Comparison of ENCODE assay signal across 22 mouse cellular contexts in genomic region chr15:84423781-84424180, GRCm38 (mm10). TPM values are rescaled to one million over a fixed set of nuclear protein-coding genes. Genes with fewer than 3 reads are reported as not detected.
"Had no signal": no experiment of that assay in that cellular context is flagged by ENCODE, and none has a peak within 500 bp of the region (broad histone marks: within the 10 kb centered on the region; RNA-seq: fewer than 3 reads in every experiment).

No protein-coding gene starts in this region.

- H3K4me3 ChIP-seq: kidney, embryonic 15.5 days; left cerebral cortex, adult 2 months; liver, embryonic 13.5 days; midbrain, embryonic 12.5 days; midbrain, embryonic 15.5 days; myocyte; neural tube, embryonic 13.5 days; stomach, embryonic 15.5 days had no signal

- H3K27me3 ChIP-seq: midbrain, embryonic 15.5 days; stomach, embryonic 15.5 days had no signal

- H3K4me1 ChIP-seq: liver, embryonic 13.5 days had no signal

- ATAC-seq: midbrain, embryonic 15.5 days had no signal

- H3K9ac ChIP-seq: kidney, embryonic 15.5 days; liver, embryonic 13.5 days; midbrain, embryonic 12.5 days; midbrain, embryonic 15.5 days; neural tube, embryonic 13.5 days; stomach, embryonic 15.5 days had no signal

- H3K27ac ChIP-seq: kidney, embryonic 15.5 days; left cerebral cortex, adult 2 months; liver, embryonic 13.5 days; midbrain, embryonic 12.5 days; midbrain, embryonic 15.5 days; neural tube, embryonic 13.5 days; stomach, embryonic 15.5 days had no signal

- H3K4me2 ChIP-seq: kidney, embryonic 15.5 days; liver, embryonic 13.5 days; midbrain, embryonic 12.5 days; midbrain, embryonic 15.5 days; neural tube, embryonic 13.5 days; stomach, embryonic 15.5 days had no signal

- H3K9me3 ChIP-seq: kidney, embryonic 15.5 days; liver, embryonic 13.5 days; midbrain, embryonic 12.5 days; midbrain, embryonic 15.5 days; neural tube, embryonic 13.5 days; stomach, embryonic 15.5 days had no signal

- DNase-seq: kidney, postnatal 10 days; kidney, postnatal 36 days; layer of hippocampus, postnatal 36 days; liver, embryonic 13.5 days; lung, adult 2 months; lung, postnatal 14 days; lung, postnatal 4 days; retina, postnatal 1 day; right cerebral cortex, postnatal 25 days; spleen, adult 18-20 months; thymus, postnatal 25 days had no signal

- H3K36me3 ChIP-seq: kidney, embryonic 15.5 days; liver, embryonic 13.5 days; midbrain, embryonic 12.5 days; midbrain, embryonic 15.5 days; neural tube, embryonic 13.5 days; stomach, embryonic 15.5 days had no signal

RNA-seq across cellular contexts. Expression of gene Shisal1, which starts 23.1 kb away (rescaled TPM):
- total RNA-seq: megakaryocyte progenitor cell, adult 5-6 weeks; megakaryocyte-erythroid progenitor cell, adult 5-6 weeks; monocyte, adult 5-6 weeks; neutrophil, adult 5-6 weeks had no signal
